Mouse (Mus musculus) limb, embryonic 12.5 days (tissue): ENCODE results near the gene Zfp933. TPM values are rescaled to one million over a fixed set of nuclear protein-coding genes. Genes with fewer than 3 reads are reported as not detected.
A peak's percentile ranks its signal among the peaks of the same experiment; 100 is the strongest.

Experiments used
- ATAC-seq: fragments of 200-750 bp; cut with Nextera tagmentation; 2 replicates; pipeline ENCODE4 v1.8.0; 2017; ENCODE audit warnings: low read depth, moderate TSS enrichment; ENCODE audit not compliant: insufficient number of reproducible peaks, insufficient read depth, low FRiP score, low TSS enrichment
- H3K27ac ChIP-seq: fragments of 300-500 bp; sonication (generic); 2 replicates; pipeline ENCODE4 v1.5.1; 2016; ENCODE audit warnings: mild to moderate bottlenecking, moderate library complexity
- H3K27me3 ChIP-seq: fragments of 300-500 bp; sonication (generic); 2 replicates; pipeline ENCODE4 v1.6.1; 2016; ENCODE audit warnings: mild to moderate bottlenecking, moderate library complexity
- H3K36me3 ChIP-seq: fragments of 300-500 bp; sonication (generic); 2 replicates; pipeline ENCODE4 v1.6.1; 2016; ENCODE audit warnings: mild to moderate bottlenecking, moderate library complexity
- H3K4me1 ChIP-seq: fragments of 300-500 bp; sonication (generic); replicated peaks from 2 replicates; pipeline ENCODE4 v1.6.1; 2016
- H3K4me2 ChIP-seq: fragments of 300-500 bp; sonication (generic); 2 replicates; pipeline ENCODE4 v1.6.1; 2016; ENCODE audit warnings: mild to moderate bottlenecking, moderate library complexity
- H3K4me3 ChIP-seq: fragments of 300-500 bp; sonication (generic); replicated peaks from 2 replicates; pipeline ENCODE4 v1.5.1; 2016; ENCODE audit warnings: mild to moderate bottlenecking
- H3K9ac ChIP-seq: fragments of 300-500 bp; sonication (generic); replicated peaks from 2 replicates; pipeline ENCODE4 v1.6.1; 2016; ENCODE audit warnings: mild to moderate bottlenecking, moderate library complexity
- H3K9me3 ChIP-seq: fragments of 300-500 bp; sonication (generic); 2 replicates; pipeline ENCODE4 v1.6.1; 2016; ENCODE audit warnings: mild to moderate bottlenecking, moderate library complexity
- WGBS: fragments of 180-500 bp; shearing (Covaris S2); methylation state at CpG from one replicate; pipeline ENCODE4 v1.1.7; 2016; 5-methylcytosine and 5-hydroxymethylcytosine counted together
- polyA plus RNA-seq: library from polyadenylated mRNA; unstranded; fragments of >200 nt; fragmentation: Nextera tagmentation; extraction: Ambion mirVana; gene quantifications from 2 replicates; pipeline ENCODE4 v1.2.1, GENCODE M21; 2016

Gene Zfp933
- 6.1 and 6.4 TPM in 2 replicates for polyA plus RNA-seq

DNA sequence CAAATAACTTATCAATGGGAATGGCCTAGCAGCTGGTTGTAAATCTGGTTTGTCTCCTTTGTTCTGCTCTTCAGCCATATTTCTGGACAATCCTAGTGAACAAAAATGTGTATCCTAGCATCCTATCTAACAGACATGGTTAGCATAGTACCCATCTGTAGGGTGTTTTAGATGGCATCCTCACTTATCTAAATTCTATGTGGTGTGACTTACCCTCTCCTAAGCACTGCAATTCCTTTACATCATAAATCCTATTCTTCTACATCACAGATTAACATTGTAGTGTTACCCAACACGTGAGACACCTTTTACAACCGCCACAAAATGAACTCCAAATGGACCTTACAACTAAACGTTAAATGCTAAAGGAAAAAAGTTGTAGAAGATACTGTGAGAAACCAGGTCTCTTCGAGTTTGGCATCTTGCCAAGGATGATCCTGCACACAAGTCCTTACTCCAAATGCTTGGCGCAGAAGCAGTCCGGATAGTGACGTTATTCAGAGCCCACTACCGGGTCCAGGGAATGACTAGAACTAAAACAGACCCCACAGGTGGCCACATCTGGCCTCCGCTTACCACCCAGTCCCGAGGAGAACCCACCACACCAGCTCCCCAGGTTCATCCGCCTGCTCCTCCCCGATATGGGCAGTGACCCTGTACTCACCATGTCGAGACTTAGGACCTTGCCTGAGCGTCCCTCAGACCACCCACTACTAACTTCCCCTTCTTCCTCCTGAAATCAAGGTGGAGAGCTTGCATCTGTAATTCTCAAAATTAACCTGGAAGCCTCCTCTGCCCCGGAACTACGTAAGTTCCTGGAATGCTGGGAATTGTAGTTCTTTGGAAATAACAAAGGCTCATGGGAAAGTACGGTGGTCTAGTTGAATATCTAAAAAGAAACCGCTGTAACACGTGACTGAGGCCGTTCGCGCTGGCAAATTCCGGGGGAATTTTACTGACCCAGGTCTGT, at the start of gene Zfp933:
Gene Zfp933, minus strand, starts transcription at position 753 of the 970 bp plus-strand sequence.
- H3K4me1 ChIP-seq, result peaks cover 8% of the 10 kb centered on the region
- 5% methylated on average over 23 of the region's 23 CpGs for WGBS
- peaks cover 16% of the 10 kb centered on the region for H3K36me3 ChIP-seq
- H3K4me3 ChIP-seq, result peak within 1 kb of the TSS; percentile 69
- peak within 1 kb of the TSS; percentile 69 for H3K9ac ChIP-seq
- H3K27me3 ChIP-seq, result no peaks in the 10 kb centered on the region
- peaks cover 6% of the 10 kb centered on the region for H3K9me3 ChIP-seq
- H3K4me2 ChIP-seq, result peak within 1 kb of the TSS; percentile 65
- no peak within 1 kb of the TSS for H3K27ac ChIP-seq
- peak; percentile 93 for ATAC-seq

DNA sequence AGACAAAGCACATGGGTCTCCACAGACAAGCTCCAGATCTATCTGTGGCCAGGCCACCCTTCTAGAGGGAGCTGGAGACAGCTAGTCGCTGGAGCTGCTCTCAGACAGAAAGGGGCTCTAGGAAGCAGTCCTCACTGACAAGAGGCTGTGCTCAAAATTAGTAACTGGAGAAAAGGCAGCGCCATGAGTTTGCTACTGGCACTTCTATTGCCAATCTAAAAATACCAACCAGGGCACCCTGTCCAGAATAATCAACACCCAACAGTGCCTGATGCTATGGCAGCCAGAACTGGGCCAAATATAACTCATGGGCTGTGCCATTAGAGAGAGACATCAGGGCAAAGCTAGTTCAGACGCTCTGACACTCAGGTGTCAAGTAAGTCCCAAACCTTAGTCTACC, 49.2 kb upstream of the Zfp933 start:
- Histone ChIP-seq H3K4me1 (no peaks in the 10 kb centered on the region), H3K9ac (no peak overlapping the region), H3K27me3 (no peaks in the 10 kb centered on the region), H3K27ac (no peak overlapping the region), H3K9me3 (no peaks in the 10 kb centered on the region), H3K4me2 (no peak overlapping the region), H3K4me3 (no peak overlapping the region), H3K36me3 (peaks cover 85% of the 10 kb centered on the region)
- ATAC-seq, result no peak
- 85% methylated on average over 3 of the region's 3 CpGs for WGBS

DNA sequence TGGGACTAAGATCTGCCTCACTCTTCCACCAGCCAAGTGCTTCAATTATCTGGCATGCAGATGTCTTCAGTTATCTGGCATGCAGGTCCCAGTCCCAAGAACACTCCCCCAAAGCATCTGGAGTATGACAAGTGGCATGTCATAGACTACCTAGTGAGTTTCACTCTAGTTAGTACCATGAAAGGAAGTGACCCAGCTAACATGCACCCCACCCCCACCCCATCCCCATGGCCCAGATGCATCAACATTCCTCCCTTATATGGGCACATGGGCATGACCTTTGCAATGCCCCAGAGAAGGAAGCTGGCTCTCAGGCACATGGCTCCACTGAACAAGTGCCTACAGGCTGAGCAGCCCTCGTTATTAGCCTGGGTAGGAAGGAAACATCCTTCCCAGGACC, 48.2 kb upstream of the Zfp933 start:
- Histone ChIP-seq H3K27ac (no peak overlapping the region), H3K4me3 (no peak overlapping the region), H3K9me3 (no peaks in the 10 kb centered on the region), H3K36me3 (peaks cover 90% of the 10 kb centered on the region), H3K27me3 (no peaks in the 10 kb centered on the region), H3K9ac (no peak overlapping the region), H3K4me2 (no peak overlapping the region), H3K4me1 (no peaks in the 10 kb centered on the region)
- ATAC-seq, result no peak
- 81% methylated on average over 1 of the region's 1 CpGs for WGBS

DNA sequence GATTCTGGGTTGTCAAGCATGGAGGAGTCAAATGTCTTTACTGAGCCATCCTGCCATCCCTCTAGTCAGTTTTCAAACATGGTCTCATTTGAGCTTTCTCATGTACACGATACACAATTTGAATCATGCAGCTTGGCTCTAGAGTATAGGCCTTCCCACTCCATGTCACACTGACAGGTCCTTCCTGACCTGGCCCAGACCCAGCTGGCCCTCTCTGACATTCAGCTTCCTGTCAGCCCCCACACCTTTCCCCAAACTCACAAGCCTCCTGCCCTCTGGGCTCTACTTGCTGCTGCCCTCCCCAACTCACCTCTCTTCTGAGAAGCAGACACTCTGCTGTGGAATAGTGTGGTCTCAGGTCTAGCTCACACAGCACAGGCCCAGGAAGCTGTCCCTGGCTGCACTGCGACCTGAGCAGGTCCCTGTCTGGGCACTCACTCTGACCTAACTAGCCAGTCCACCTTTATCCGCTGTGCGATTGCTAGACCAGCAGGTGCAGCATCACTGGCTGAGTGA, 47.7 kb upstream of the Zfp933 start:
- WGBS, result 91% methylated on average over 4 of the region's 4 CpGs
- H3K4me3 ChIP-seq, result no peak overlapping the region

DNA sequence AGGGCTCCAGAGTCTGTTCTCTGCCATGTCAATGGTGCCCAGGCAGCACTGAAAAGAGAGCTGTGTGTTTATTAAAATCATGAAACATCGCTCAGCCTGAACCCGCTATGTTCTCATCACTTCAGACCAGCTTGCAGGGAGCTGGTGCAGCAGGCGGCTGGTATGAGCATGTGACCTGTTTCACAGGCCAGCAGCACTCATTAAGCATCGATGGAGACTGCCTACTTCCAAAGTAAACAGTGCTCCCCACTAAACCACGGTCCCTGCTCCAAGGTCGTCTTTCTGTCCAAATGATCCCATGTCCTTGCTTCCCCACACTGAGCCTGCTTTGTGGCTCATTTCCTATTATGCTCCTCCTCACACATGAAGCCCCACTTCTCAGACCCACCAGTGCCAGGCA, 42.2 kb upstream of the Zfp933 start:
- ATAC-seq, result no peak
- WGBS, result 93% methylated on average over 6 of the region's 6 CpGs
- H3K27me3 ChIP-seq, result no peaks in the 10 kb centered on the region
- no peaks in the 10 kb centered on the region for H3K4me1 ChIP-seq
- no peak overlapping the region for H3K9ac ChIP-seq
- H3K9me3 ChIP-seq, result no peaks in the 10 kb centered on the region
- no peak overlapping the region for H3K4me3 ChIP-seq
- no peak overlapping the region for H3K27ac ChIP-seq
- peaks cover 91% of the 10 kb centered on the region for H3K36me3 ChIP-seq
- H3K4me2 ChIP-seq, result no peak overlapping the region

More for the DNA sequence above, 47.7 kb upstream of the Zfp933 start:
- Histone ChIP-seq H3K36me3 (peaks cover 94% of the 10 kb centered on the region), H3K9me3 (no peaks in the 10 kb centered on the region), H3K4me2 (no peak overlapping the region), H3K27me3 (no peaks in the 10 kb centered on the region), H3K4me1 (no peaks in the 10 kb centered on the region), H3K9ac (no peak overlapping the region), H3K27ac (no peak overlapping the region)
- ATAC-seq, result no peak

DNA sequence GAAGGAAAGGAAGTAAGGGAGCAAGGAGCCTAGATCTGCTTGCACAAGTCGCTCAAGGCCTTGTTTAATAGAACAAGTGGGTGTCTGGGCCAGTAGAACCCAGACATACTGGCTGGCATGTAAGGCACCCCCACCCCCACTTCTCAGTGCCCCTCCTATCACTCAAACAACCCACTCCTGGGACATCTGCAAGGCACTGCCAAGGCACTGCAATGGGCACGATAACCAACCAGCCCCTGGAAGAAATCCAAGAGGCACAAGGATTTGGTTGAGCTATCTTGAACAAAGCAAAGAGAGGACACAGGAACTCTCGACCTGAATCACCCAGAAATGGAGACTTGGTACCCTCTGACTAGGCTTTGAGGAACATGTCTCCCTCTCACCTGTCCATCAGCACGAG, 40.1 kb upstream of the Zfp933 start:
- Histone ChIP-seq H3K9ac (no peak overlapping the region), H3K27me3 (no peaks in the 10 kb centered on the region), H3K9me3 (no peaks in the 10 kb centered on the region), H3K4me3 (no peak overlapping the region), H3K27ac (no peak overlapping the region), H3K36me3 (peaks cover 93% of the 10 kb centered on the region), H3K4me1 (no peaks in the 10 kb centered on the region), H3K4me2 (no peak overlapping the region)
- WGBS, result 89% methylated on average over 4 of the region's 4 CpGs
- ATAC-seq, result no peak

GRCm38 (mm10) chr4:147887277-147887676, 39.1 kb upstream of the Zfp933 start:
- no peak overlapping the region for H3K4me2 ChIP-seq
- no peak overlapping the region for H3K27ac ChIP-seq
- H3K9ac ChIP-seq, result no peak overlapping the region
- H3K36me3 ChIP-seq, result peaks cover 94% of the 10 kb centered on the region
- H3K4me1 ChIP-seq, result no peaks in the 10 kb centered on the region
- WGBS, result 89% methylated on average over 7 of the region's 7 CpGs
- no peaks in the 10 kb centered on the region for H3K27me3 ChIP-seq
- no peaks in the 10 kb centered on the region for H3K9me3 ChIP-seq
- H3K4me3 ChIP-seq, result no peak overlapping the region
- no peak for ATAC-seq

GRCm38 (mm10) chr4:147886158-147886557, 38.0 kb upstream of the Zfp933 start:
- H3K4me2 ChIP-seq, result no peak overlapping the region
- H3K27ac ChIP-seq, result no peak overlapping the region
- no peaks in the 10 kb centered on the region for H3K27me3 ChIP-seq
- H3K36me3 ChIP-seq, result peaks cover 94% of the 10 kb centered on the region
- no peak overlapping the region for H3K4me3 ChIP-seq
- no peak overlapping the region for H3K9ac ChIP-seq
- no peaks in the 10 kb centered on the region for H3K9me3 ChIP-seq
- ATAC-seq, result no peak
- H3K4me1 ChIP-seq, result no peaks in the 10 kb centered on the region
- WGBS, result 92% methylated on average over 12 of the region's 12 CpGs

GRCm38 (mm10) chr4:147884138-147884537, 36.0 kb upstream of the Zfp933 start:
- H3K27me3 ChIP-seq, result no peaks in the 10 kb centered on the region
- H3K4me2 ChIP-seq, result no peak overlapping the region
- H3K9me3 ChIP-seq, result no peaks in the 10 kb centered on the region
- no peak overlapping the region for H3K27ac ChIP-seq
- ATAC-seq, result no peak
- no peaks in the 10 kb centered on the region for H3K4me1 ChIP-seq
- 85% methylated on average over 3 of the region's 3 CpGs for WGBS
- peaks cover 96% of the 10 kb centered on the region for H3K36me3 ChIP-seq
- H3K9ac ChIP-seq, result no peak overlapping the region
- no peak overlapping the region for H3K4me3 ChIP-seq

GRCm38 (mm10) chr4:147883041-147883440, 34.9 kb upstream of the Zfp933 start:
- no peak overlapping the region for H3K27ac ChIP-seq
- no peak for ATAC-seq
- 78% methylated on average over 6 of the region's 6 CpGs for WGBS
- no peak overlapping the region for H3K4me2 ChIP-seq
- no peak overlapping the region for H3K4me3 ChIP-seq
- no peaks in the 10 kb centered on the region for H3K4me1 ChIP-seq
- H3K9ac ChIP-seq, result no peak overlapping the region
- H3K36me3 ChIP-seq, result peaks cover 96% of the 10 kb centered on the region
- H3K9me3 ChIP-seq, result no peaks in the 10 kb centered on the region
- H3K27me3 ChIP-seq, result no peaks in the 10 kb centered on the region

DNA sequence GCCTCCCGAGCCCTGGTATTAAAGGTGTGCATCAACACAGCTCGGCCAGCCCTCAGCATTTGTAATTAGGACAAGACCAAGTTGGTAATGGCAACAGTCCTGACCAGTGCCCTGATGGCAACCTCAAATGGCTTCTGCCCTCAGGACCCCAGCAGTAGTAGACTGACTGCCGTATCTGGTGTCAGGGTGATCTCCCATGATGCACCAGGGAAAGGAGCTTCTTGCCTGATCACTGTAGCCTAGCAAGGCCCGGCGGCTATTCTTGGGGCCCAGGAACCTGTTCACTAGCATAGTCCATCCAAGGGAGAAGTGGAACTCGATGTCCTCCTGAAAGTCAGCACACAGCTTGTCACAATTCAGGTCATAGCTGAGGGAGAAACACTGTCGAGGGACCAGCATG, 33.6 kb upstream of the Zfp933 start:
- Histone ChIP-seq H3K36me3 (peaks cover 93% of the 10 kb centered on the region), H3K4me3 (no peak overlapping the region)
- 94% methylated on average over 7 of the region's 7 CpGs for WGBS

More for the DNA sequence above, 33.6 kb upstream of the Zfp933 start:
- Histone ChIP-seq H3K27me3 (no peaks in the 10 kb centered on the region), H3K9me3 (no peaks in the 10 kb centered on the region), H3K27ac (no peak overlapping the region), H3K4me1 (no peaks in the 10 kb centered on the region), H3K4me2 (no peak overlapping the region), H3K9ac (no peak overlapping the region)
- ATAC-seq, result no peak
